Comparison of ENCODE assay signal across 10 mouse cellular contexts in genomic region chr13:80940421-80940820, GRCm38 (mm10). TPM values are rescaled to one million over a fixed set of nuclear protein-coding genes. Genes with fewer than 3 reads are reported as not detected.
DNase-seq lines count a peak whose midpoint lies in the region; ATAC-seq and TF ChIP-seq lines count a peak whose summit lies in the region.
"Had no signal": no experiment of that assay in that cellular context is flagged by ENCODE, and none has a peak within 500 bp of the region (broad histone marks: within the 10 kb centered on the region; RNA-seq: fewer than 3 reads in every experiment).

No protein-coding gene starts in this region.

- no peak for TF ChIP-seq CTCF in CH12.LX (conservative IDR thresholded peaks at IDR 0.05 in 1 of 2, IDR thresholded peaks at IDR 0.05 in 1 of 2; ENCODE audit: low read depth in 2 of 2, low read length in 2 of 2)
- no peak for TF ChIP-seq CTCF in midbrain, postnatal 0 days (IDR thresholded peaks at IDR 0.05)

- no peak for TF ChIP-seq POLR2A in CH12.LX (IDR thresholded peaks at IDR 0.05; ENCODE audit: low read depth, low read length)

- H3K27ac ChIP-seq in heart, embryonic 12.5 days (ENCODE audit: poor library complexity, severe bottlenecking) = no peak overlapping the region
- no peak overlapping the region for H3K27ac ChIP-seq in CH12.LX (ENCODE audit: insufficient read depth, low read depth)
- H3K27ac ChIP-seq in lung, embryonic 16.5 days (ENCODE audit: low read length) = peak overlapping the region; percentile 72
- H3K27ac ChIP-seq in midbrain, postnatal 0 days (ENCODE audit: low read depth, low read length) = no peak overlapping the region
- H3K27ac ChIP-seq in liver, embryonic 12.5 days = no peak overlapping the region
- H3K27ac ChIP-seq: heart, embryonic 13.5 days had no signal

- no peaks in the 10 kb centered on the region for H3K36me3 ChIP-seq in heart, embryonic 12.5 days
- no peaks in the 10 kb centered on the region for H3K36me3 ChIP-seq in CH12.LX (replicated peaks in 1 of 2; ENCODE audit: control insufficient read depth in 1 of 2, insufficient read depth in 1 of 2, low read length in 1 of 2)
- no peaks in the 10 kb centered on the region for H3K36me3 ChIP-seq in lung, embryonic 16.5 days (ENCODE audit: control insufficient read depth, insufficient read depth, low read length)
- H3K36me3 ChIP-seq in midbrain, postnatal 0 days (ENCODE audit: insufficient read depth, low read length) = no peaks in the 10 kb centered on the region
- no peaks in the 10 kb centered on the region for H3K36me3 ChIP-seq in liver, embryonic 12.5 days
- H3K36me3 ChIP-seq: heart, embryonic 13.5 days had no signal

- no peaks in the 10 kb centered on the region for H3K79me2 ChIP-seq in CH12.LX (replicated peaks; ENCODE audit: control insufficient read depth, extremely low read depth, insufficient read depth, poor library complexity, severe bottlenecking)

- no peaks in the 10 kb centered on the region for H3K9me3 ChIP-seq in heart, embryonic 12.5 days (replicated peaks)
- no peaks in the 10 kb centered on the region for H3K9me3 ChIP-seq in CH12.LX (replicated peaks; ENCODE audit: low read length)
- no peaks in the 10 kb centered on the region for H3K9me3 ChIP-seq in lung, embryonic 16.5 days (ENCODE audit: control insufficient read depth, low read length)
- no peaks in the 10 kb centered on the region for H3K9me3 ChIP-seq in midbrain, postnatal 0 days (ENCODE audit: low read length)
- H3K9me3 ChIP-seq in liver, embryonic 12.5 days (replicated peaks) = no peaks in the 10 kb centered on the region
- H3K9me3 ChIP-seq: heart, embryonic 13.5 days; megakaryocyte, embryonic 14.5 days had no signal

- no peaks in the 10 kb centered on the region for H3K27me3 ChIP-seq in heart, embryonic 12.5 days (replicated peaks)
- no peaks in the 10 kb centered on the region for H3K27me3 ChIP-seq in CH12.LX (replicated peaks)
- no peaks in the 10 kb centered on the region for H3K27me3 ChIP-seq in lung, embryonic 16.5 days (ENCODE audit: control insufficient read depth, insufficient read depth, low read depth, low read length)
- H3K27me3 ChIP-seq in midbrain, postnatal 0 days (ENCODE audit: insufficient read depth, low read length) = no peaks in the 10 kb centered on the region
- H3K27me3 ChIP-seq in liver, embryonic 12.5 days (replicated peaks) = no peaks in the 10 kb centered on the region; the same call in 1 of the 2 replicates
- H3K27me3 ChIP-seq: heart, embryonic 13.5 days had no signal

- H3K4me2 ChIP-seq in heart, embryonic 12.5 days = no peak overlapping the region
- peak overlapping the region; percentile 8; the same call in 1 of the 2 replicates for H3K4me2 ChIP-seq in CH12.LX (ENCODE audit: insufficient read depth, low read depth, poor library complexity, severe bottlenecking)
- H3K4me2 ChIP-seq in lung, embryonic 16.5 days (ENCODE audit: low read depth, low read length) = no peak overlapping the region
- H3K4me2 ChIP-seq in midbrain, postnatal 0 days (ENCODE audit: low read depth, low read length, poor library complexity, severe bottlenecking) = no peak overlapping the region
- no peak overlapping the region for H3K4me2 ChIP-seq in liver, embryonic 12.5 days
- H3K4me2 ChIP-seq: heart, embryonic 13.5 days had no signal

- dilution Hi-C loops in CH12.LX (cut with MboI; ENCODE audit: extremely low pct_ligation_motif_present, extremely low pct_unique_long_range_greater_than_20kb, low sequenced_read_pairs) = no loop called here

- TF ChIP-seq EP300 in CH12.LX (IDR thresholded peaks at IDR 0.05; ENCODE audit: low read length) = no peak

- in situ Hi-C loops in CH12.LX (cut with MboI; ENCODE audit: low pct_ligation_motif_present, low pct_unique_long_range_greater_than_20kb, low sequenced_read_pairs) = no loop called here

- H3K4me1 ChIP-seq in heart, embryonic 12.5 days (replicated peaks) = peaks cover 17% of the 10 kb centered on the region
- H3K4me1 ChIP-seq in CH12.LX (ENCODE audit: control insufficient read depth in 1 of 2, insufficient read depth in 2 of 2) = peaks cover 24 to 36% of the 10 kb centered on the region in 2 experiments
- H3K4me1 ChIP-seq in lung, embryonic 16.5 days (replicated peaks; ENCODE audit: control insufficient read depth, insufficient read depth, low read length) = peaks cover 14% of the 10 kb centered on the region
- H3K4me1 ChIP-seq in midbrain, postnatal 0 days (ENCODE audit: insufficient read depth, low read length) = no peaks in the 10 kb centered on the region
- no peaks in the 10 kb centered on the region for H3K4me1 ChIP-seq in liver, embryonic 12.5 days

- peak; percentile 76 to 80 for DNase-seq in heart, adult 18-20 months
- DNase-seq in CH12.LX (ENCODE audit: extremely low read depth) = no peak
- DNase-seq in gastrocnemius, postnatal 36 days = peak; percentile 53 to 69
- DNase-seq in left cerebral cortex, adult 11 months (ENCODE audit: low spot score) = no peak
- no peak for DNase-seq in midbrain, postnatal 0 days (ENCODE audit: low spot score)

- no peak for ATAC-seq in heart, embryonic 12.5 days (ENCODE audit: insufficient number of reproducible peaks, low FRiP score)
- peak; percentile 17; the same call in 1 of the 2 replicates for ATAC-seq in lung, embryonic 16.5 days (ENCODE audit: low read depth)
- ATAC-seq in midbrain, postnatal 0 days (ENCODE audit: low FRiP score) = no peak
- ATAC-seq in liver, embryonic 12.5 days = no peak

- no peak overlapping the region for H3K4me3 ChIP-seq in heart, embryonic 12.5 days
- H3K4me3 ChIP-seq in CH12.LX (replicated peaks in 1 of 3; ENCODE audit: low read depth in 2 of 3, low read length in 2 of 3, poor library complexity in 1 of 3) = no peak overlapping the region
- H3K4me3 ChIP-seq in lung, embryonic 16.5 days (ENCODE audit: low read length) = no peak overlapping the region
- no peak overlapping the region for H3K4me3 ChIP-seq in midbrain, postnatal 0 days (ENCODE audit: low read depth, low read length)
- no peak overlapping the region for H3K4me3 ChIP-seq in liver, embryonic 12.5 days
- H3K4me3 ChIP-seq: heart, embryonic 13.5 days; megakaryocyte, embryonic 14.5 days had no signal

- intact Hi-C loops in gastrocnemius, postnatal 36 days (cut with DNase I) = loop anchor here (2.0 kb wide), 1 partner anchor 58 kb away; the partner anchor contains the start of gene Arrdc3

- no peak overlapping the region for H3K9ac ChIP-seq in heart, embryonic 12.5 days
- H3K9ac ChIP-seq in CH12.LX (ENCODE audit: insufficient read depth, low read depth) = no peak overlapping the region
- no peak overlapping the region for H3K9ac ChIP-seq in lung, embryonic 16.5 days (ENCODE audit: low read length)
- no peak overlapping the region for H3K9ac ChIP-seq in midbrain, postnatal 0 days (replicated peaks; ENCODE audit: low read length, poor library complexity, severe bottlenecking)
- H3K9ac ChIP-seq in liver, embryonic 12.5 days = no peak overlapping the region
- H3K9ac ChIP-seq: heart, embryonic 13.5 days had no signal

- TF ChIP-seq RAD21 in CH12.LX (IDR thresholded peaks at IDR 0.05; ENCODE audit: low read depth, low read length) = no peak

- 70% methylated on average over 5 of the region's 5 CpGs for WGBS in heart, embryonic 12.5 days
- WGBS in lung, embryonic 16.5 days = 64% methylated on average over 5 of the region's 5 CpGs
- WGBS in midbrain, postnatal 0 days = 95% methylated on average over 5 of the region's 5 CpGs
- WGBS in liver, embryonic 12.5 days (ENCODE audit: insufficient replicate concordance) = 69% methylated on average over 5 of the region's 5 CpGs

TF ChIP-seq in CH12.LX, 34 proteins besides CTCF, POLR2A, EP300 and RAD21:
- TF ChIP-seq TBP (conservative IDR thresholded peaks at IDR 0.05; ENCODE audit: low read depth, low read length) (0 out of 2 replicates have a peak, but pooled peaks have one; percentile 4), POLR2AphosphoS2 (IDR thresholded peaks at IDR 0.05; ENCODE audit: low read depth, low read length) (no peak)

RNA-seq across cellular contexts. Expression of gene Arrdc3, which starts 57.2 kb away (rescaled TPM):
- 10 to 100 TPM; 27.0 to 38.7 TPM for total RNA-seq in heart, adult 18-20 months (2021)
- 69.6 and 73.4 TPM in 2 replicates for polyA plus RNA-seq in heart, embryonic 12.5 days (2016; fragmentation: Nextera tagmentation; extraction: Ambion mirVana)
- 3.7 and 3.8 TPM in 2 replicates for total RNA-seq in CH12.LX (2012; rRNA removed)
- total RNA-seq in CH12.LX (2014; rRNA removed) = 11.7 and 15.7 TPM in 2 replicates
- polyA plus RNA-seq in CH12.LX (2012; ENCODE audit: insufficient read length, low read depth) = 3.3 and 5.6 TPM in 2 replicates
- total RNA-seq in gastrocnemius, postnatal 36 days (2021) = 10 to 100 TPM; 31.4 to 36.9 TPM
- polyA plus RNA-seq in lung, embryonic 16.5 days (2015; fragmentation: Nextera tagmentation; extraction: Ambion mirVana) = 56.9 and 60.1 TPM in 2 replicates
- total RNA-seq in midbrain, postnatal 0 days (2014; rRNA removed) = 74.3 and 82.0 TPM in 2 replicates
- polyA plus RNA-seq in midbrain, postnatal 0 days (2015; fragmentation: Nextera tagmentation; extraction: Ambion mirVana) = 42.2 and 42.5 TPM in 2 replicates
- polyA plus RNA-seq in liver, embryonic 12.5 days (2016; fragmentation: Nextera tagmentation; extraction: Ambion mirVana) = 18.8 and 21.5 TPM in 2 replicates

Comparison
In these comparisons a context has a peak if more than half of its experiments do, and no peak if none do; other contexts are left out.
1. DNase-seq: peak in heart, adult 18-20 months (2 of 2) and gastrocnemius, postnatal 36 days (2 of 2); none in CH12.LX (single experiment), left cerebral cortex, adult 11 months (single experiment) and midbrain, postnatal 0 days (single experiment).